In the genomic region with DNA sequence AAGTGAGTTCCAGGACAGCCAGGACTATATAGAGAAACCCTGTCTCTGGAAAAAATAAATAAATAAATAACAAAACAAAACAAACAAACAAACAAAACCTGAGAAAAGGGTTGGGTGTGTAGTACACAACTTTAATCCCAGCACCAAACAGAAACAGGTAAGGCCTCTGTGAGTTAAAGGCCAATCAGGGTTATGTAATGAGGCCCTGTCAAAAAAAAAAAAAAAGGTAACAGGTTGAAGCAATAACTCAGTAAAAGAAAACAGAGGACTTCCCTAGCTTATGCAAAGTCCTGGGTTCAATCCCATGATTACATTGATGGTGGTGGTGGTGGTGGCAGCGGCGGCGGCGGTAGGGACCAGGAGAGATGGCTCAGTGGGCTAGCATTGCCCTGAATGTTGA, we compare ENCODE assay signal across 35 mouse cellular contexts.
"Had no signal": no experiment of that assay in that cellular context is flagged by ENCODE, and none has a peak within 500 bp of the region (broad histone marks: within the 10 kb centered on the region; RNA-seq: fewer than 3 reads in every experiment).

No protein-coding gene starts in this region.

- DNase-seq: heart, postnatal 10 days; heart, postnatal 14 days; heart, postnatal 36 days; heart, postnatal 4 days; kidney, adult 11 months; kidney, adult 18-20 months; kidney, adult 2 months; kidney, adult 8-10 months; kidney, adult 9 months; kidney, postnatal 10 days; kidney, postnatal 14 days; kidney, postnatal 25 days; kidney, postnatal 36 days; kidney, postnatal 4 days; layer of hippocampus, adult 9-11 months; layer of hippocampus, postnatal 36 days had no signal

- H3K36me3 ChIP-seq: heart, embryonic 13.5 days; hindbrain, embryonic 12.5 days; hindbrain, embryonic 15.5 days; intestine, embryonic 15.5 days; kidney, embryonic 15.5 days had no signal

- H3K27ac ChIP-seq: heart, embryonic 10.5 days; heart, embryonic 13.5 days; heart, embryonic 15.5 days; hindbrain, embryonic 10.5 days; hindbrain, embryonic 12.5 days; hindbrain, embryonic 13.5 days; hindbrain, embryonic 14.5 days; hindbrain, embryonic 15.5 days; hindbrain, postnatal 0 days; intestine, embryonic 15.5 days; kidney, embryonic 15.5 days; kidney, postnatal 0 days; layer of hippocampus, adult 2 months had no signal

- H3K9me3 ChIP-seq: heart, embryonic 10.5 days; heart, embryonic 15.5 days; hindbrain, embryonic 13.5 days; hindbrain, embryonic 15.5 days; intestine, embryonic 15.5 days; kidney, embryonic 15.5 days had no signal

- H3K4me2 ChIP-seq: heart, embryonic 11.5 days; heart, embryonic 12.5 days; heart, embryonic 13.5 days; heart, embryonic 15.5 days; hindbrain, embryonic 12.5 days; hindbrain, embryonic 13.5 days; hindbrain, embryonic 14.5 days; hindbrain, embryonic 15.5 days; intestine, embryonic 15.5 days; kidney, embryonic 15.5 days had no signal

- H3K27me3 ChIP-seq: heart, embryonic 12.5 days; heart, embryonic 13.5 days; heart, embryonic 15.5 days; hindbrain, embryonic 12.5 days; hindbrain, embryonic 13.5 days; hindbrain, embryonic 15.5 days; intestine, embryonic 15.5 days; kidney, embryonic 15.5 days had no signal

- H3K9ac ChIP-seq: heart, embryonic 12.5 days; heart, embryonic 13.5 days; heart, embryonic 15.5 days; hindbrain, embryonic 12.5 days; hindbrain, embryonic 13.5 days; hindbrain, embryonic 14.5 days; hindbrain, embryonic 15.5 days; intestine, embryonic 15.5 days; kidney, embryonic 15.5 days had no signal

- ATAC-seq: hindbrain, embryonic 16.5 days; hindbrain, postnatal 0 days; inflammation-experienced regulatory T-cells, adult 6 months; intestine, embryonic 15.5 days; intestine, embryonic 16.5 days; intestine, postnatal 0 days had no signal

- H3K4me3 ChIP-seq: heart, embryonic 10.5 days; heart, embryonic 12.5 days; heart, embryonic 13.5 days; heart, embryonic 15.5 days; hindbrain, embryonic 10.5 days; hindbrain, embryonic 12.5 days; hindbrain, embryonic 13.5 days; hindbrain, embryonic 15.5 days; intestine, embryonic 15.5 days; kidney, embryonic 15.5 days; layer of hippocampus, adult 2 months had no signal
